Mouse (Mus musculus) embryonic facial prominence, embryonic 15.5 days (tissue): ENCODE results near the gene Cyb5rl. TPM values are rescaled to one million over a fixed set of nuclear protein-coding genes. Genes with fewer than 3 reads are reported as not detected.

Experiments
- ATAC-seq: fragments of 200-750 bp; cut with Nextera tagmentation; 2 replicates; pipeline ENCODE4 v1.8.0; 2017; ENCODE audit warnings: low read depth, moderate TSS enrichment; ENCODE audit not compliant: insufficient number of reproducible peaks, low FRiP score, low TSS enrichment
- H3K27ac ChIP-seq: fragments of 300-500 bp; sonication (generic); replicated peaks from 2 replicates; pipeline ENCODE4 v1.5.1; 2015; ENCODE audit warnings: mild to moderate bottlenecking, inconsistent platforms
- H3K27me3 ChIP-seq: fragments of 300-500 bp; sonication (generic); 2 replicates; pipeline ENCODE4 v1.6.1; 2015; ENCODE audit warnings: inconsistent platforms
- H3K36me3 ChIP-seq: fragments of 300-500 bp; sonication (generic); 2 replicates; pipeline ENCODE4 v1.6.1; 2015; ENCODE audit warnings: mild to moderate bottlenecking, inconsistent platforms
- H3K4me1 ChIP-seq: fragments of 300-500 bp; sonication (generic); 2 replicates; pipeline ENCODE4 v1.6.1; 2015; ENCODE audit warnings: inconsistent platforms
- H3K4me2 ChIP-seq: fragments of 300-500 bp; sonication (generic); replicated peaks from 2 replicates; pipeline ENCODE4 v1.6.1; 2015; ENCODE audit warnings: mild to moderate bottlenecking, inconsistent platforms
- H3K4me3 ChIP-seq: fragments of 300-500 bp; sonication (generic); replicated peaks from 2 replicates; pipeline ENCODE4 v1.5.1; 2015; ENCODE audit warnings: mild to moderate bottlenecking, inconsistent platforms
- H3K9ac ChIP-seq: fragments of 300-500 bp; sonication (generic); 2 replicates; pipeline ENCODE4 v1.6.1; 2015; ENCODE audit warnings: inconsistent platforms
- H3K9me3 ChIP-seq: fragments of 300-500 bp; sonication (generic); replicated peaks from 2 replicates; pipeline ENCODE4 v1.6.1; 2016; ENCODE audit warnings: inconsistent platforms
- whole genome bisulfite sequencing: fragments of 180-500 bp; shearing (Covaris S2); methylation state at CpG from one replicate; pipeline ENCODE4 v1.1.7; 2015; 5-methylcytosine and 5-hydroxymethylcytosine counted together
- polyA plus RNA-seq: library from polyadenylated mRNA; unstranded; fragments of >200 nt; fragmentation: Nextera tagmentation; extraction: Ambion mirVana; gene quantifications from 2 replicates; pipeline ENCODE4 v1.2.1, GENCODE M21; 2015

Gene Cyb5rl
- polyA plus RNA-seq, 1 experiment from 2014 or later = 7.6 TPM

- H3K9me3 ChIP-seq = no peaks in the 10 kb centered on the region
- H3K27ac ChIP-seq = no peak overlapping the region
- no peak overlapping the region for H3K4me2 ChIP-seq
- peaks cover 60% of the 10 kb centered on the region for H3K36me3 ChIP-seq
- ATAC-seq = no peak
- 79% methylated on average over 3 of the region's 3 CpGs for WGBS
- H3K27me3 ChIP-seq = no peaks in the 10 kb centered on the region; the same call in 1 of the 2 replicates
- no peak overlapping the region for H3K9ac ChIP-seq
- H3K4me3 ChIP-seq = no peak overlapping the region
- peaks cover 17% of the 10 kb centered on the region for H3K4me1 ChIP-seq
Measured at GRCm38 (mm10) chr4:107063214-107063613, 3.6 kb upstream of the Cyb5rl start.

- Histone ChIP-seq H3K4me3 (no peak overlapping the region), H3K9ac (no peak overlapping the region), H3K27ac (no peak overlapping the region), H3K4me1 (peaks cover 17% of the 10 kb centered on the region), H3K4me2 (no peak overlapping the region), H3K27me3 (no peaks in the 10 kb centered on the region; the same call in 1 of the 2 replicates), H3K9me3 (no peaks in the 10 kb centered on the region), H3K36me3 (peaks cover 47% of the 10 kb centered on the region)
- ATAC-seq = no peak
- 82% methylated on average over 5 of the region's 5 CpGs for WGBS
Measured at GRCm38 (mm10) chr4:107064394-107065098, 2.2 kb upstream of the Cyb5rl start.

GRCm38 (mm10) chr4:107067151-107067840 is 508 bp downstream of the Cyb5rl start:
- peak overlapping the region; percentile 95 for H3K4me2 ChIP-seq
- peak; percentile 7; the same call in 1 of the 2 replicates for ATAC-seq
- H3K4me1 ChIP-seq = peaks cover 17% of the 10 kb centered on the region
- peaks cover 22% of the 10 kb centered on the region for H3K36me3 ChIP-seq
- peak overlapping the region; percentile 87 for H3K4me3 ChIP-seq
- WGBS = 5% methylated on average over 33 of the region's 33 CpGs
- peak overlapping the region; percentile 54 for H3K9ac ChIP-seq
- no peaks in the 10 kb centered on the region for H3K9me3 ChIP-seq
- H3K27me3 ChIP-seq = no peaks in the 10 kb centered on the region; the same call in 1 of the 2 replicates
- H3K27ac ChIP-seq = peak overlapping the region; percentile 28; the same call in 1 of the 2 replicates

GRCm38 (mm10) chr4:107072343-107072742 is 5.6 kb downstream of the Cyb5rl start:
- Histone ChIP-seq H3K27ac (no peak overlapping the region), H3K4me1 (peaks cover 4% of the 10 kb centered on the region; the same call in 1 of the 2 replicates), H3K27me3 (no peaks in the 10 kb centered on the region; the same call in 1 of the 2 replicates), H3K36me3 (no peaks in the 10 kb centered on the region), H3K9me3 (no peaks in the 10 kb centered on the region), H3K9ac (no peak overlapping the region), H3K4me2 (no peak overlapping the region), H3K4me3 (no peak overlapping the region)
- ATAC-seq = no peak
- WGBS = 75% methylated on average over 9 of the region's 9 CpGs

- Histone ChIP-seq H3K27me3 (no peaks in the 10 kb centered on the region), H3K9ac (no peak overlapping the region), H3K36me3 (no peaks in the 10 kb centered on the region), H3K4me1 (0 out of 2 replicates have a peak, but pooled peaks cover 2% of the 10 kb centered on the region), H3K27ac (no peak overlapping the region), H3K4me3 (no peak overlapping the region), H3K4me2 (no peak overlapping the region), H3K9me3 (no peaks in the 10 kb centered on the region)
- 65% methylated on average over 5 of the region's 5 CpGs for WGBS
- no peak for ATAC-seq
Measured at GRCm38 (mm10) chr4:107075456-107075855, 8.7 kb downstream of the Cyb5rl start.

- WGBS = 76% methylated on average over 4 of the region's 4 CpGs
Measured at GRCm38 (mm10) chr4:107078894-107079293, 12.1 kb downstream of the Cyb5rl start.

GRCm38 (mm10) chr4:107079716-107080115 is 12.9 kb downstream of the Cyb5rl start:
- no peak overlapping the region for H3K4me2 ChIP-seq
- no peak overlapping the region for H3K4me3 ChIP-seq
- H3K27ac ChIP-seq = no peak overlapping the region
- no peaks in the 10 kb centered on the region for H3K36me3 ChIP-seq
- H3K4me1 ChIP-seq = peaks cover 8% of the 10 kb centered on the region; the same call in 1 of the 2 replicates
- no peaks in the 10 kb centered on the region for H3K9me3 ChIP-seq
- ATAC-seq = no peak
- H3K9ac ChIP-seq = no peak overlapping the region
- no peaks in the 10 kb centered on the region for H3K27me3 ChIP-seq

More at GRCm38 (mm10) chr4:107078894-107079293, 12.1 kb downstream of the Cyb5rl start:
- Histone ChIP-seq H3K36me3 (no peaks in the 10 kb centered on the region), H3K4me2 (no peak overlapping the region), H3K4me1 (0 out of 2 replicates have a peak, but pooled peaks cover 4% of the 10 kb centered on the region), H3K27me3 (no peaks in the 10 kb centered on the region), H3K9me3 (no peaks in the 10 kb centered on the region), H3K9ac (no peak overlapping the region), H3K4me3 (no peak overlapping the region), H3K27ac (no peak overlapping the region)
- ATAC-seq = 0 out of 2 replicates have a peak, but pooled peaks have one; percentile 37

- Histone ChIP-seq H3K27me3 (no peaks in the 10 kb centered on the region), H3K36me3 (no peaks in the 10 kb centered on the region), H3K27ac (no peak overlapping the region), H3K9ac (no peak overlapping the region), H3K4me3 (no peak overlapping the region), H3K9me3 (no peaks in the 10 kb centered on the region), H3K4me2 (no peak overlapping the region), H3K4me1 (peaks cover 12% of the 10 kb centered on the region; the same call in 1 of the 2 replicates)
- 81% methylated on average over 3 of the region's 3 CpGs for WGBS
- no peak for ATAC-seq
Measured at GRCm38 (mm10) chr4:107082185-107082584, 15.4 kb downstream of the Cyb5rl start.

- peaks cover 12% of the 10 kb centered on the region; the same call in 1 of the 2 replicates for H3K4me1 ChIP-seq
- no peak overlapping the region for H3K4me3 ChIP-seq
- H3K27me3 ChIP-seq = no peaks in the 10 kb centered on the region
- no peaks in the 10 kb centered on the region for H3K9me3 ChIP-seq
- ATAC-seq = no peak
- no peaks in the 10 kb centered on the region for H3K36me3 ChIP-seq
- H3K4me2 ChIP-seq = no peak overlapping the region
- H3K9ac ChIP-seq = no peak overlapping the region
- no peak overlapping the region for H3K27ac ChIP-seq
- 90% methylated on average over 4 of the region's 4 CpGs for WGBS
Measured at GRCm38 (mm10) chr4:107083126-107083525, 16.3 kb downstream of the Cyb5rl start.

GRCm38 (mm10) chr4:107084343-107084742 is 17.6 kb downstream of the Cyb5rl start:
- Histone ChIP-seq H3K4me2 (no peak overlapping the region), H3K9ac (no peak overlapping the region), H3K27ac (no peak overlapping the region), H3K9me3 (no peaks in the 10 kb centered on the region), H3K36me3 (no peaks in the 10 kb centered on the region), H3K27me3 (no peaks in the 10 kb centered on the region), H3K4me1 (peaks cover 12% of the 10 kb centered on the region; the same call in 1 of the 2 replicates), H3K4me3 (no peak overlapping the region)
- no peak for ATAC-seq
- WGBS = 33% methylated on average over 1 of the region's 1 CpGs

GRCm38 (mm10) chr4:107084858-107085257 is 18.1 kb downstream of the Cyb5rl start:
- Histone ChIP-seq H3K27ac (no peak overlapping the region), H3K4me3 (no peak overlapping the region), H3K27me3 (no peaks in the 10 kb centered on the region), H3K4me2 (no peak overlapping the region), H3K36me3 (no peaks in the 10 kb centered on the region), H3K9ac (no peak overlapping the region), H3K9me3 (no peaks in the 10 kb centered on the region), H3K4me1 (peaks cover 12% of the 10 kb centered on the region; the same call in 1 of the 2 replicates)
- ATAC-seq = peak; percentile 74
- 14% methylated on average over 6 of the region's 6 CpGs for WGBS
